Mouse (Mus musculus) erythroblast, embryonic 14.5 days (primary cell): ENCODE data around the gene Nqo2.

ENCODE experiments used
- GATA1 ChIP-seq: IDR thresholded peaks from 2 replicates; pipeline ENCODE4 v1.6.1; 2012; ENCODE audit warnings: low read length, inconsistent platforms, mixed read lengths
- TAL1 ChIP-seq: IDR thresholded peaks from 3 replicates; pipeline ENCODE4 v1.6.1; 2012; ENCODE audit warnings: low read length, inconsistent platforms, mixed read lengths

DNA sequence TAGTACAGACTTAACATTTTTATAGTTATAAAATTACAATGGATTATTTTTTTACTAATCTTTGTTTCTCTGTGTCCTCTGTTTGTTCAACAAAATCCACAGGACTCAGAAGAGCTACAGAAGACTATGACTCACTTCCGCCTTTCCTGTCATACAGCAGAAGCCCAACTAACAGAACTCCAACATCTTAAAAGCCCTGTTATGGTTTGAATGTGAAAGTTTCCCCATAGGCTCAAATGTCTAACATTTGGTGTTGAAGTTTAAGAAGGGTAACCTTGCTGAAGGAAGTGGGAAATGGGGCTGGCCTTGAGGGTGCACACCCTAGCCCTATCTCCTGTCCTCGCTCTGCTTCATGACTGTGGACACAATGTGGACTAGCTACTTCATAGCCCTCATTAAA is 4.7 kb upstream of the Nqo2 start:
- no peak for TF ChIP-seq TAL1
- no peak for TF ChIP-seq GATA1
